Mouse (Mus musculus) ES-Bruce4 (cell line): ENCODE results near the gene Nrp1.

Experiments used
- CTCF ChIP-seq: IDR thresholded peaks from one replicate; pipeline ENCODE4 v1.8.1; 2011; ENCODE audit warnings: low read depth, low read length
- EP300 ChIP-seq: IDR thresholded peaks from 2 replicates; pipeline ENCODE4 v1.6.1; 2011; ENCODE audit warnings: low read depth, low read length; ENCODE audit not compliant: insufficient read depth
- POLR2A ChIP-seq: IDR thresholded peaks from one replicate; pipeline ENCODE4 v1.8.1; 2011; ENCODE audit warnings: low read length; ENCODE audit not compliant: insufficient read depth

DNA sequence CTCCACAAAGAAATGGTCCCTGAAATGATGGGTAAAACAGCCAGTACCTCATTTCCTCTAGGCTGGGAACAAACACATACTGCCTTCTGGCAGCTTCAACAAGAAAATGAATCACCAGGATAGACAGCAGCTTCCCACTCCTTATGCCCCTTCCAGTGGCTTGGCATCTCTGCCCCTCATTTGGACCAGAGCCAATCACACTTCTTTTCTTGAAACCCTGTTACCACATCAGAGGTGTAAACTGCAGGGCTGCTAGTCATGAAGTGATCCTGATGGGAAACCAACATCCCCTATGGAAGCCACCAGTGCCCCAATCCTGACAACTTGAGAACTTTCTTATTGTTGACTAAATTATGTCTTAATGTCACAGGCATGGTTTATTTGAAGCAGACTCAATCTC is 150.3 kb downstream of the Nrp1 start:
- TF ChIP-seq POLR2A, result no peak
- TF ChIP-seq CTCF, result no peak
- no peak for TF ChIP-seq EP300
